Mouse (Mus musculus) bone marrow, adult 2 months (tissue): ENCODE measurements around the gene Scaper.

Source experiments
- CTCF ChIP-seq: fragments of 200-500 bp; IDR thresholded peaks from 2 replicates; pipeline ENCODE4 v1.5.1; 2011; ENCODE audit warnings: low read length, control low read depth; ENCODE audit not compliant: control insufficient read depth, insufficient read depth
- POLR2A ChIP-seq: fragments of 200-500 bp; IDR thresholded peaks from 2 replicates; pipeline ENCODE4 v1.6.1; 2011; ENCODE audit warnings: low read depth, mild to moderate bottlenecking, control low read depth, low read length, borderline replicate concordance; ENCODE audit not compliant: control insufficient read depth

DNA sequence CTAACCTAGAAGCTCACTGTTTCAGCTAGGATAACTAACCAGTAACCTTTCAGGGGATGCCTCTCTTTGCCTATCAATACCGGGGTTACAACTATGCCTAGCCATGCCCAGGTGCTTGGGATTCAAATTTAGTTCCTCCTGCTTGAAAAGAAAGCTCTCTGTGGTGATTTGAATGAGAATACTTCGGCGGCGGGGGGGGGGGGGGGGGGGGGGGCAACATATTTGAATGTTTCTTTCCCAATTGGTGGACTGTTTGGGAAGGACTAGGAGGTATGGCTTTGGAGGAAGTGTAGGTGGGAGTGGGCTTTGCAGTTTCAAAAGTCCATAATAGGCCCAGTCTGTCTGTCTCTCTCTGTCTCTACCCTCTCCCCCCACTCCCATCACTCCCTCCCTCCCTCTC lies 37.4 kb downstream of the Scaper start:
- no peak for TF ChIP-seq POLR2A
- TF ChIP-seq CTCF, result no peak
